ENCODE assay signal across 1 mouse cellular context in genomic region chr4:139703468-139703867, GRCm38 (mm10).
A peak's percentile ranks its signal among the peaks of the same experiment; 100 is the strongest.
TF ChIP-seq lines count a peak whose summit lies in the region.

No protein-coding gene starts in this region.

TF ChIP-seq in CH12.LX, 34 proteins besides CTCF, POLR2A, EP300 and RAD21:
- TF ChIP-seq MAX (IDR thresholded peaks at IDR 0.05; ENCODE audit: low read length): no peak
- TF ChIP-seq SMC3 (IDR thresholded peaks at IDR 0.05; ENCODE audit: low read depth, low read length): peak; percentile 31; the same call in 1 of the 2 replicates
